Mouse (Mus musculus): ENCODE data around the gene Angptl3. TPM values are rescaled to one million over a fixed set of nuclear protein-coding genes. Genes with fewer than 3 reads are reported as not detected.

Angptl3 gene
- under 1 TPM in 1 of 2 experiments, not detected in 1; 0.45 TPM for total RNA-seq (2021)
- long read RNA-seq, experiment 1 = 0 reads
- long read RNA-seq, experiment 2 = 0 reads

GRCm38 (mm10) chr4:99030686-99031085 is at the start of gene Angptl3:
Gene Angptl3, plus strand, starts transcription at chr4:99030954.
- no peak for DNase-seq (ENCODE audit: low spot score)

GRCm38 (mm10) chr4:98984701-98985100 is 46.1 kb upstream of the Angptl3 start:
- no peak for DNase-seq (ENCODE audit: low spot score)

GRCm38 (mm10) chr4:98993491-98993890 is 37.3 kb upstream of the Angptl3 start:
- DNase-seq (ENCODE audit: low spot score) = no peak

GRCm38 (mm10) chr4:99005574-99005973 is 25.2 kb upstream of the Angptl3 start:
- DNase-seq (ENCODE audit: low spot score) = no peak

GRCm38 (mm10) chr4:99006319-99006718 is 24.4 kb upstream of the Angptl3 start:
- DNase-seq (ENCODE audit: low spot score) = no peak

GRCm38 (mm10) chr4:99011039-99011438 is 19.7 kb upstream of the Angptl3 start:
- DNase-seq (ENCODE audit: low spot score) = no peak

GRCm38 (mm10) chr4:99022221-99022620 is 8.5 kb upstream of the Angptl3 start:
- DNase-seq (ENCODE audit: low spot score) = no peak

- DNase-seq (ENCODE audit: low spot score) = no peak
These were observed 2.4 kb upstream of the Angptl3 start for GRCm38 (mm10) chr4:99028377-99028776.

GRCm38 (mm10) chr4:99032921-99033320 is 2.2 kb downstream of the Angptl3 start:
- DNase-seq (ENCODE audit: low spot score) = no peak

GRCm38 (mm10) chr4:99044854-99045253 is 14.1 kb downstream of the Angptl3 start:
- DNase-seq (ENCODE audit: low spot score) = no peak

GRCm38 (mm10) chr4:99046471-99046870 is 15.7 kb downstream of the Angptl3 start:
- no peak for DNase-seq (ENCODE audit: low spot score)

- no peak for DNase-seq (ENCODE audit: low spot score)
These were observed 17.8 kb downstream of the Angptl3 start for GRCm38 (mm10) chr4:99048581-99048980.

- no peak for DNase-seq (ENCODE audit: low spot score)
These were observed 33.8 kb downstream of the Angptl3 start for GRCm38 (mm10) chr4:99064524-99064923.

GRCm38 (mm10) chr4:99068806-99069205 is 38.1 kb downstream of the Angptl3 start:
- no peak for DNase-seq (ENCODE audit: low spot score)

GRCm38 (mm10) chr4:99078005-99078404 is 47.3 kb downstream of the Angptl3 start:
- DNase-seq (ENCODE audit: low spot score) = no peak

GRCm38 (mm10) chr4:99081169-99081568 is 50.4 kb downstream of the Angptl3 start:
- no peak for DNase-seq (ENCODE audit: low spot score)

- no peak for DNase-seq (ENCODE audit: low spot score)
These were observed 53.1 kb downstream of the Angptl3 start for GRCm38 (mm10) chr4:99083862-99084261.

- no peak for DNase-seq (ENCODE audit: low spot score)
These were observed 57.2 kb downstream of the Angptl3 start for GRCm38 (mm10) chr4:99087760-99088485.

- DNase-seq (ENCODE audit: low spot score) = no peak
These were observed 60.5 kb downstream of the Angptl3 start for GRCm38 (mm10) chr4:99091151-99091701.

GRCm38 (mm10) chr4:99091777-99092176 is 61.0 kb downstream of the Angptl3 start:
- no peak for DNase-seq (ENCODE audit: low spot score)
